Mouse (Mus musculus) intestine, postnatal 0 days (tissue): ENCODE results near the gene Krt81. TPM values are rescaled to one million over a fixed set of nuclear protein-coding genes. Genes with fewer than 3 reads are reported as not detected.

Experiments used
- ATAC-seq: fragments of 200-750 bp; cut with Nextera tagmentation; 2 replicates; pipeline ENCODE4 v1.8.0; 2017; ENCODE audit warnings: mild to moderate bottlenecking, moderate TSS enrichment, moderate library complexity
- H3K27ac ChIP-seq: fragments of 300-500 bp; sonication (generic); 2 replicates; pipeline ENCODE4 v1.5.1; 2014; ENCODE audit warnings: mild to moderate bottlenecking, low read depth, low read length, moderate library complexity
- H3K27me3 ChIP-seq: fragments of 300-500 bp; sonication (generic); replicated peaks from 2 replicates; pipeline ENCODE4 v1.6.1; 2014; ENCODE audit warnings: low read length, mixed read lengths; ENCODE audit not compliant: control insufficient read depth, insufficient read depth
- H3K36me3 ChIP-seq: fragments of 300-500 bp; sonication (generic); 2 replicates; pipeline ENCODE4 v1.6.1; 2014; ENCODE audit warnings: mild to moderate bottlenecking, moderate library complexity; ENCODE audit not compliant: control insufficient read depth, insufficient read depth
- H3K4me1 ChIP-seq: fragments of 300-500 bp; sonication (generic); replicated peaks from 2 replicates; pipeline ENCODE4 v1.6.1; 2014; ENCODE audit warnings: antibody characterized with exemption, low read length, mixed read lengths; ENCODE audit not compliant: control insufficient read depth, insufficient read depth
- H3K4me2 ChIP-seq: fragments of 300-500 bp; sonication (generic); replicated peaks from 2 replicates; pipeline ENCODE4 v1.6.1; 2014; ENCODE audit warnings: low read depth, mild to moderate bottlenecking, moderate library complexity
- H3K4me3 ChIP-seq: fragments of 300-500 bp; sonication (generic); 2 replicates; pipeline ENCODE4 v1.5.1; 2014; ENCODE audit warnings: low read depth, low read length
- H3K9ac ChIP-seq: fragments of 300-500 bp; sonication (generic); 2 replicates; pipeline ENCODE4 v1.6.1; 2014; ENCODE audit warnings: mild to moderate bottlenecking, low read depth, low read length
- H3K9me3 ChIP-seq: fragments of 300-500 bp; sonication (generic); 2 replicates; pipeline ENCODE4 v1.6.1; 2016; ENCODE audit warnings: mixed run types; ENCODE audit not compliant: control insufficient read depth
- CTCF ChIP-seq: sonication (generic); IDR thresholded peaks from 2 replicates; pipeline ENCODE4 v1.5.1; 2016; ENCODE audit warnings: low read depth, mild to moderate bottlenecking, control low read depth, antibody characterized with exemption, moderate library complexity
- WGBS: fragments of 180-500 bp; shearing (Covaris S2); extraction: QIAGEN DNeasy Blood & Tissue Kit; methylation state at CpG from one replicate; pipeline ENCODE4 v1.1.7; 2014; 5-methylcytosine and 5-hydroxymethylcytosine counted together
- polyA plus RNA-seq: library from polyadenylated mRNA; unstranded; fragments of >200 nt; fragmentation: Nextera tagmentation; extraction: Ambion mirVana; gene quantifications from 2 replicates; pipeline ENCODE4 v1.2.1, GENCODE M21; 2015

Krt81 gene
- polyA plus RNA-seq, 1 experiment from 2014 or later = not detected

GRCm38 (mm10) chr15:101482056-101482455 is 18.5 kb upstream of the Krt81 start:
- TF ChIP-seq CTCF = no peak
- H3K36me3 ChIP-seq = no peaks in the 10 kb centered on the region
- H3K9me3 ChIP-seq = no peaks in the 10 kb centered on the region
- peaks cover 11% of the 10 kb centered on the region for H3K27me3 ChIP-seq
- H3K4me1 ChIP-seq = no peaks in the 10 kb centered on the region
- 47% methylated on average over 4 of the region's 4 CpGs for WGBS
- H3K27ac ChIP-seq = no peak overlapping the region
- H3K4me3 ChIP-seq = no peak overlapping the region
- no peak overlapping the region for H3K4me2 ChIP-seq
- no peak for ATAC-seq
- H3K9ac ChIP-seq = no peak overlapping the region

DNA sequence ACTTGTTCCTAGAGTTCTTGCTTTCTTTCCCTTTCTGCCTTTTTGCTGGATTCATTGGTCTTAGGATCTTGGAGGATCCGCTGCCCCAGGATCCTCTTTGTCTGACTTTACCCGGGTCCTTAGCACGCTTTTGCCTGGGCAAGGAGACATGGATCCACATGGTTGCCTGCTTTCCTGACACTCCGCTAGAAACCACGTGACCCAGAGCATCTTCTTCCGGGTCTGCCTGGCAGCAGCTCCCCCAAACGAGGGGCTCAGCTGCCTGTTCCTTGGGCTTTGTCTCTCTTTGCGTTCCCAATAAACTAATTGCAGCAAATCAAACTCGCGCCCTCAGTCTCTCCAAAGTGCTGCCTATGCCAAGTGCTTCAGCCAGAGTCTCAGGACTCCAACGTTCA is 16.1 kb upstream of the Krt81 start:
- peak overlapping the region; percentile 67 for H3K4me2 ChIP-seq
- no peak overlapping the region for H3K9ac ChIP-seq
- 36% methylated on average over 11 of the region's 11 CpGs for WGBS
- peaks cover 11% of the 10 kb centered on the region for H3K27me3 ChIP-seq
- no peaks in the 10 kb centered on the region for H3K4me1 ChIP-seq
- H3K9me3 ChIP-seq = no peaks in the 10 kb centered on the region
- no peak overlapping the region for H3K27ac ChIP-seq
- peak overlapping the region; percentile 32 for H3K4me3 ChIP-seq
- no peaks in the 10 kb centered on the region for H3K36me3 ChIP-seq
- TF ChIP-seq CTCF = no peak
- no peak for ATAC-seq

DNA sequence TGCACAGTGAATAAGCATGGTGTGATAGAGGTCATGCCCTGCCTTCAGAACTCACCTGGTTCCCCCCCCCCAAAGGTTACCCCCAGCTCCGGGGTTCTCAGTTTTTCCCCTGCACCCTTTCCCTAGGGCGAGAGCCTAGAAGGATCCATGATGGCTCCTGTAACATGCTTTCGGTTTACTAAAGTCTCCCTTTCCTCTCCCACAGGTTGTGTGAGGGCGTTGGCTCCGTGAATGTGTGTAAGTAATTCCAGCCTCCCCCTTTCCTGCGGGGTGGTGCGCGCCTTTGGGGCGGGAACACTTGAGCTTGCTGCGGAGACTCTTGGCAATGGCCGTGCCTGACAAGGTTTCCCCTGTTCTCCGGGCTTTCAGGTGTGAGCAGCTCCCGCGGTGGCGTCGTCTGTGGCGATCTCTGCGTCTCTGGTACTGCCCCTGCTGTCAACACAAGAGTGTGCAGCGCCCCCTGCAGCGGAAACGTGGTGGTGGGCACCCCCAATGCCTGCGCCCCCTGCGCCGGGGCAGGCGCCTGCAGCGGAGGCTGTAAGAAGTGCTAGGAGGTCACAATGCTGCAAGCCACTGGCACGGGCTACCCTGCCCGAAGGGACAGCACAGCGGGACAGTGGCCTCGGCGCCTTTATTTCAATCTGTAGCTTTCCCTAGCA is 15.6 kb upstream of the Krt81 start:
- H3K4me3 ChIP-seq = peak overlapping the region; percentile 32
- TF ChIP-seq CTCF = peak; percentile 72
- H3K9me3 ChIP-seq = no peaks in the 10 kb centered on the region
- H3K27me3 ChIP-seq = peaks cover 11% of the 10 kb centered on the region
- no peak overlapping the region for H3K9ac ChIP-seq
- no peak overlapping the region for H3K27ac ChIP-seq
- H3K4me1 ChIP-seq = no peaks in the 10 kb centered on the region
- peak; percentile 45 for ATAC-seq
- H3K36me3 ChIP-seq = no peaks in the 10 kb centered on the region
- 7% methylated on average over 31 of the region's 31 CpGs for WGBS
- peak overlapping the region; percentile 67 for H3K4me2 ChIP-seq

DNA sequence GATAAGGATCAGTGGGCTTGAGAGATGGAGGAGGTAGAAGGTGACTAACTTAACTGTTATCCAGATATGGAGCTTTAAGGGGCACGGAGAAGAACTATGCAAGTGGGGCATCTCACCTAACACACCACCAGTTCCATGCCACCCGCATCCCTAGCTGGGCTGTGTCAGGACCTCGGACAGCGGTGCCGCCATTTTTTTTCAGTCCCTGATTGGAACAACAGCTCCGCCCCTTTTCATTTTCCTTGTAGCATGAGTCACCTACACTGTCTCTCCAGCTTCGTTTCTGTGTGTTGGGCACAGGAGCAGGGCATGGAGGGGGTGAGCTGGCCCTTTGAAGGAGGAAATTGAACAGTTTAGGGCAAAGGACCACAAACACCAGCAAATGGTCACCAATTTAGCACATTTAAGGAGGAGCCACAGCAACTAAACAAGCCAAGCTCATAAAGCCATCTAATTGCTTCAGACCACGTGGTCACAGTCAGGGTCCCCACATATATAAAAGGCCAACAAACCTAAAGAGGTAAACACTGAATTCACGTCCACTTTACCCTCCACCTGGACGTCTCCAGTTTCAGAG is 9.5 kb upstream of the Krt81 start, which contains the start of gene Krt86:
Gene Krt86, plus strand, starts transcription at position 527 of the 577 bp plus-strand sequence.
- Histone ChIP-seq H3K9ac (no peak within 1 kb of the TSS), H3K27me3 (no peaks in the 10 kb centered on the region), H3K4me1 (no peaks in the 10 kb centered on the region), H3K4me2 (no peak within 1 kb of the TSS), H3K4me3 (no peak within 1 kb of the TSS), H3K9me3 (no peaks in the 10 kb centered on the region), H3K27ac (no peak within 1 kb of the TSS), H3K36me3 (no peaks in the 10 kb centered on the region)
- no peak for ATAC-seq
- WGBS = 22% methylated on average over 10 of the region's 10 CpGs
- no peak for TF ChIP-seq CTCF

- Histone ChIP-seq H3K27me3 (no peaks in the 10 kb centered on the region), H3K4me3 (no peak overlapping the region), H3K27ac (no peak overlapping the region), H3K9ac (no peak overlapping the region), H3K9me3 (no peaks in the 10 kb centered on the region), H3K4me2 (no peak overlapping the region), H3K4me1 (no peaks in the 10 kb centered on the region), H3K36me3 (no peaks in the 10 kb centered on the region)
- 71% methylated on average over 4 of the region's 4 CpGs for WGBS
- TF ChIP-seq CTCF = no peak
- ATAC-seq = no peak
Observed at GRCm38 (mm10) chr15:101469093-101469492, 5.5 kb upstream of the Krt81 start.

- no peak for ATAC-seq
- 79% methylated on average over 14 of the region's 14 CpGs for WGBS
- no peak overlapping the region for H3K4me2 ChIP-seq
- no peak overlapping the region for H3K9ac ChIP-seq
- no peaks in the 10 kb centered on the region for H3K36me3 ChIP-seq
- TF ChIP-seq CTCF = peak; percentile 32
- H3K4me3 ChIP-seq = no peak overlapping the region
- H3K27me3 ChIP-seq = no peaks in the 10 kb centered on the region
- no peaks in the 10 kb centered on the region for H3K9me3 ChIP-seq
- no peak overlapping the region for H3K27ac ChIP-seq
- H3K4me1 ChIP-seq = no peaks in the 10 kb centered on the region
Observed at GRCm38 (mm10) chr15:101459283-101459682, 4.3 kb downstream of the Krt81 start.
